ENCODE assay signal across 19 mouse cellular contexts in the genomic region with DNA sequence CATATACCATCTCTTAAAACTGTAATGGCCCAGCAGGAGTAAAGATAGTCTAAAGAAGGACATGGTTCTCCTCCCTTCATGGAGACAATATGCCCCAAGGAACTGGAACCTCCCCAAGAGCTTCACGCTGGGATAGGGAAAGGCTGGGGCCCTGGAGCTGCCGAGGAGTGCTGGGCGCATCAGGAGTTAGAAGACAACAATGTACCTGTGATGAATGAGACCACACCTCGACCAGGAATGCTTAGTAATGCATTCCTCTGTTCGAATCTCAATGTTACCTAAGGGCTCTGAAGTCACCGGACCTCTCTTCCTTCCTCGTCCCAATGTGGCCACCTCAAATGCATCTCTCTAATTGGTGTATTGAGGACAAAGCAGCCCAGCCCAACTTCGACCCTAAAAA.
DNase-seq lines count a peak whose midpoint lies in the region; ATAC-seq lines count a peak whose summit lies in the region.
"Had no signal": no experiment of that assay in that cellular context is flagged by ENCODE, and none has a peak within 500 bp of the region (broad histone marks: within the 10 kb centered on the region; RNA-seq: fewer than 3 reads in every experiment).

No protein-coding gene starts in this region.

- ATAC-seq in erythroblast, adult 5-6 weeks (replicated peaks; ENCODE audit: low FRiP score, poor library complexity, severe bottlenecking), result no peak
- ATAC-seq: activated CD4-positive, CD25-positive, alpha-beta regulatory T cell, adult 4 months; forebrain, embryonic 13.5 days; forebrain, embryonic 15.5 days; forebrain, postnatal 0 days; Patski had no signal

- peak; percentile 86 for DNase-seq in ES-CJ7 (ENCODE audit: low read depth, low spot score)
- DNase-seq in R1 (ENCODE audit: low read depth, low spot score), result peak; percentile 92
- no peak for DNase-seq in lung, postnatal 36 days
- DNase-seq in adrenal gland, postnatal 10 days, result no peak
- DNase-seq: adrenal gland, adult 8-10 months; adrenal gland, postnatal 25 days; cerebellum, adult 11 months; cerebellum, adult 18-20 months; cerebellum, adult 8-10 months; cerebellum, adult 9-11 months; cerebellum, postnatal 14 days; cerebellum, postnatal 36 days; embryo, embryonic 11 days; forebrain, postnatal 0 days had no signal

Comparison
In these comparisons a context has a peak if more than half of its experiments do, and no peak if none do; other contexts are left out.
1. DNase-seq: peak in ES-CJ7 (single experiment) and R1 (single experiment); none in lung, postnatal 36 days (single experiment) and adrenal gland, postnatal 10 days (single experiment).